Mouse (Mus musculus) heart, embryonic 11.5 days (tissue): ENCODE measurements around the gene Sat2. TPM values are rescaled to one million over a fixed set of nuclear protein-coding genes. Genes with fewer than 3 reads are reported as not detected.
A peak's percentile ranks its signal among the peaks of the same experiment; 100 is the strongest.

Source experiments
- ATAC-seq: fragments of 200-750 bp; cut with Nextera tagmentation; replicated peaks from 2 replicates; pipeline ENCODE4 v1.8.0; 2017; ENCODE audit warnings: moderate library complexity; ENCODE audit not compliant: insufficient number of reproducible peaks, low FRiP score, low TSS enrichment
- H3K27ac ChIP-seq: fragments of 300-500 bp; sonication (generic); 2 replicates; pipeline ENCODE4 v1.5.1; 2014; ENCODE audit warnings: mild to moderate bottlenecking, low read depth, low read length
- H3K27me3 ChIP-seq: fragments of 300-500 bp; sonication (generic); 2 replicates; pipeline ENCODE4 v1.6.1; 2014; ENCODE audit warnings: mild to moderate bottlenecking, low read length, mixed read lengths; ENCODE audit not compliant: control insufficient read depth, insufficient read depth
- H3K36me3 ChIP-seq: fragments of 300-500 bp; sonication (generic); 2 replicates; pipeline ENCODE4 v1.6.1; 2014; ENCODE audit warnings: mild to moderate bottlenecking, low read length, moderate library complexity, mixed read lengths; ENCODE audit not compliant: control insufficient read depth, insufficient read depth
- H3K4me1 ChIP-seq: fragments of 300-500 bp; sonication (generic); 2 replicates; pipeline ENCODE4 v1.6.1; 2014; ENCODE audit warnings: low read length; ENCODE audit not compliant: control insufficient read depth, insufficient read depth
- H3K4me2 ChIP-seq: fragments of 300-500 bp; sonication (generic); 2 replicates; pipeline ENCODE4 v1.6.1; 2014; ENCODE audit warnings: mild to moderate bottlenecking, moderate library complexity
- H3K4me3 ChIP-seq: fragments of 300-500 bp; sonication (generic); 2 replicates; pipeline ENCODE4 v1.5.1; 2014; ENCODE audit warnings: low read depth, low read length
- H3K9ac ChIP-seq: fragments of 300-500 bp; sonication (generic); 2 replicates; pipeline ENCODE4 v1.6.1; 2014; ENCODE audit warnings: mild to moderate bottlenecking, low read depth, low read length, moderate library complexity
- H3K9me3 ChIP-seq: fragments of 300-500 bp; sonication (generic); replicated peaks from 2 replicates; pipeline ENCODE4 v1.6.1; 2016; ENCODE audit warnings: low read length; ENCODE audit not compliant: control insufficient read depth
- WGBS: fragments of 180-500 bp; shearing (Covaris S2); extraction: QIAGEN DNeasy Blood & Tissue Kit; methylation state at CpG from one replicate; pipeline ENCODE4 v1.1.7; 2014; ENCODE audit not compliant: insufficient replicate concordance; 5-methylcytosine and 5-hydroxymethylcytosine counted together
- polyA plus RNA-seq: library from polyadenylated mRNA; unstranded; fragments of >200 nt; fragmentation: Nextera tagmentation; extraction: Ambion mirVana; gene quantifications from 2 replicates; pipeline ENCODE4 v1.2.1, GENCODE M21; 2014

Sat2 gene
- polyA plus RNA-seq, 1 experiment from 2014 or later: 15.2 TPM

DNA sequence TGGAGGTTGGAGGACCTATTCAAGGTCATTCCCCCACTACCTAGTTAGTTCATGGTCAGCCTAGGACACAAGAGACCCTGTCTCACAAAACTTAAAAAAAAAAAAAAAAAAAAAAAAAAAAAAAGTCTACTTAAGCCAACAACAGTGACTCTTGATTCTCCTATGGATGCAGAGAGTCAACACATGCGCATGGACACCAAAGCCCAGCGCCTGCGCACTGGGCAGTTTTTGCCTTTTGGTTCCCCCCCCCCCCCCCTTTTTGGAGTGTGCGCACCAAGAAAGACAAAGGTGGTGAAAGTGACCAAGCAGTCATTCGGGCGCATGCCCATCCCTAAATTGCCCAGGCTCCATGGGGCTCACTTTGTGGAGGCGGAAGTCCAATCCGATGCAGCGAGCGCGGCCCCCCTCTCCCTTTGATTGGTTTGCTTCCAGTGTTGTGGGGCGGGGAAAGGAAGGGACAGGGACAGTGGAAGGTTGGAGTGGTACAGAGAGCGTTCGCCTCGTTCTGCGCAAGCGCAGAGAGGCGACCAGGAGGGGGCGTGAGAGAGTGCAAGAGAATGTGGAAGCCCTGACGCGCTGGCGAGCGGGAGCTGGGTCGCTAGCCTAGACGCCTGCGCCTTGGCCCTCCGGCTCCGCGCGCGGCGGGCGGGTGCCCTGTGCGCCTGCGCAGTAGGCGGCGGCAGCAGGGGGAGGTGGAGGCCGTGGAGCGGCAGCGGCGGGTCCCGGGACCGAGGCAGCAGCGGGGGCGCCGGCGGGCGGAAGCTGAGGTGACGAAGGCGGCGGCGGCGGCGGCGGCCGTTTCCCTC, 10.7 kb downstream of the Sat2 start, which contains the start of gene Fxr2:
TSS of gene Fxr2 (plus strand) at position 707 of the 806 bp plus-strand sequence.
- ATAC-seq: peak; percentile 97
- no peaks in the 10 kb centered on the region for H3K27me3 ChIP-seq
- peak within 1 kb of the TSS; percentile 89 for H3K4me2 ChIP-seq
- peaks cover 20% of the 10 kb centered on the region for H3K4me1 ChIP-seq
- peak within 1 kb of the TSS; percentile 96 for H3K9ac ChIP-seq
- under 1% methylated on average over 43 of the region's 56 CpGs for WGBS
- peak within 1 kb of the TSS; percentile 97 for H3K4me3 ChIP-seq
- peaks cover 3% of the 10 kb centered on the region; the same call in 1 of the 2 replicates for H3K36me3 ChIP-seq
- H3K9me3 ChIP-seq: no peaks in the 10 kb centered on the region
- H3K27ac ChIP-seq: peak within 1 kb of the TSS; percentile 98

DNA sequence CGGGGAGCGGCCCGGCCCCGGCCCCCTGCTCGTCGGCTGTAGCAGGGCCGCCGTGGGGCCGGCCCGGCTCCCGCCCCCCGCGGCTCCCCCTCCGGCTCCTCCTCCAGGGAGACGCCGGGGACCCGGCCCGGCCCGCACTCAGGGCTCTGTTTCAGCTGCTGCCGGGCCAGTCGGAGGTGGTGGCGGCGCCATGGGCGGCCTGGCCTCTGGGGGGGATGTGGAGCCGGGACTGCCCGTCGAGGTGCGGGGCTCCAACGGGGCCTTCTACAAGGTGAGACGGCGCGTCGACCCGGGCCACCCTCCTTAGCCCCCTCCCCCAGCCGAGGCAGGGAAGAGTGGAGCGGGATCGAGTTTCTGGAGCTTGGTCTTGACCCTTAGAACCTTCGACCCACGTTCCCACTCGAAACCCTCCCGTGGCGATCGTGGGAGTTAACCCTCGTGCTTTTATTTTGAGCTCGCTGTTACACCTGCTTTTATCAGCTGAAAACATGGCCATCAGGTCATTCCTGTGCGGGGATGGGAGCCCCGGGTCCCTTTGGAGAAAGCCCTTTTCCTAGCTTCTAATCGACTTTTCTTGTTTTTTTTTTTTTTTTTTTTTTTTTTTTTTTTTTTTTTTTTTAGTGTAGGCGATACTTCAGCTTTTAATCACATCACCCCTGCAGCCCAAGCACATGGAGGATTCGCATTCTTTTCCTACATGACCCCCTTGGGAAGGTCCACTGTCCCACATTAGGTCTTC, 11.5 kb downstream of the Sat2 start:
- Histone ChIP-seq H3K27me3 (no peaks in the 10 kb centered on the region), H3K4me1 (peaks cover 20% of the 10 kb centered on the region), H3K4me2 (peak overlapping the region; percentile 89), H3K36me3 (peaks cover 4% of the 10 kb centered on the region; the same call in 1 of the 2 replicates), H3K27ac (peak overlapping the region; percentile 98), H3K9me3 (no peaks in the 10 kb centered on the region), H3K4me3 (peak overlapping the region; percentile 97), H3K9ac (peak overlapping the region; percentile 96)
- WGBS: under 1% methylated on average over 42 of the region's 50 CpGs
- peak; percentile 62 for ATAC-seq

DNA sequence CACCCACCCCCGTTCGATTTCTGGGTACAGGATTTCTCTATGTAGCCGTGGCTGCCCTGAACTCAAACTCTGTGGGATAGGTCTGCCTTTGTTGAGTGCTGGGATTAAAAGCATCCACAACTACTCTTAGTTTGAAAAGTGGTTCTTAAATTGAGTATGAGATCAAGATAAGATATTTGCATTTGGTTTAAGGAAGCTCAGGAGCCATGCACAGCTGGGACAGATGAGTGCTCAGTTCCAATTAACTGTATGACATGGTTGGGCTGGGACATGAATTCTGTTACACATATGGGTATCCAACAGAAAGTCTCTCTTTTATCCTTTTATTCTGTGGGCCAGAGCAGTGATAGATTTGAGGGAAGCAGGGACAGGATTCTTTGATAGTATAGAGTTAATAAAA, 13.6 kb downstream of the Sat2 start:
- WGBS: 86% methylated on average over 3 of the region's 3 CpGs
- Histone ChIP-seq H3K36me3 (peaks cover 15% of the 10 kb centered on the region), H3K9ac (no peak overlapping the region), H3K27ac (no peak overlapping the region), H3K4me3 (no peak overlapping the region), H3K27me3 (no peaks in the 10 kb centered on the region), H3K9me3 (no peaks in the 10 kb centered on the region), H3K4me1 (peaks cover 20% of the 10 kb centered on the region), H3K4me2 (no peak overlapping the region; the same call in 1 of the 2 replicates)
- no peak for ATAC-seq

DNA sequence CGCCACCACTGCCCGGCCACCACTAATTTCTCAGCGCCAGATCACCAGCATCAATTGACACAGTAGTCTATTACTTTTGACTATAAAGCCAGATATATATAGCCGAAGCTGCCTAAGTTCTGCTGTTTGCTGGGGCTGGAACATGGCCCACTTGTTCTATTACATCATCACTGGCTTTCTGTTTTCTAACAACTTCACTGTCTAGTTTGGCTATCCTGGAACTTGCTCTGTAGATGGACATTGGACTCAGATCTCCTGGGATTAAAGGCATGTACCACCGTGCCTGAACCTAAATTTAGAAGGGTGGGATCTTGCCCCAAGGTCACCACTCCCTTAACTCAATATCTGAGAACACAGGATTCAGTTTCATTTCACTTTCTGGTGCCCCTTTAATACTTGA, 24.0 kb downstream of the Sat2 start:
- no peak overlapping the region for H3K4me2 ChIP-seq
- no peak overlapping the region for H3K4me3 ChIP-seq
- 82% methylated on average over 5 of the region's 5 CpGs for WGBS
- H3K27ac ChIP-seq: no peak overlapping the region
- H3K27me3 ChIP-seq: no peaks in the 10 kb centered on the region
- no peak overlapping the region for H3K9ac ChIP-seq
- H3K36me3 ChIP-seq: peaks cover 64% of the 10 kb centered on the region
- no peak for ATAC-seq
- H3K4me1 ChIP-seq: no peaks in the 10 kb centered on the region
- H3K9me3 ChIP-seq: no peaks in the 10 kb centered on the region

DNA sequence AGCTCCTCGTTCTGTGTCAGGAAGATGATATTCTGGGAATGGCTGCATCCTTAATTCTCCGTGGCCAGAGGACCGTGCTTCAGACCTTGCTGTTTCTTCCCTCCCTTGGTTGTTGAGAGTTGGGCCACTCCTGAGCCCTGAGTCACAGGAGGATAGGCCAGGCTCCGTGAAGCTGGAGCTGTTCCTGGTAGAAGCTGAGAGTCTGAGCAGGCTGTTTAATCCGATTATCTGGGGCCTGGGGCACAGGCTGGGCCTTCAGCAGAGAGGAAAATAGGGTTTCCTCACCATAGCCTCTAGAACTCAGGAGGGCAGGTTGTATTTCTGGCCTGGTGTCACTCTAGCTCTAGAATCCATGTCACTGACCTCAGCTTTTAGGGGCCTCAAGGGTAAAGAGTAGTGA, 31.6 kb downstream of the Sat2 start:
- H3K4me1 ChIP-seq: peaks cover 21% of the 10 kb centered on the region
- no peak overlapping the region for H3K27ac ChIP-seq
- H3K9me3 ChIP-seq: no peaks in the 10 kb centered on the region
- H3K27me3 ChIP-seq: no peaks in the 10 kb centered on the region
- peaks cover 65% of the 10 kb centered on the region for H3K36me3 ChIP-seq
- no peak for ATAC-seq
- H3K9ac ChIP-seq: no peak overlapping the region
- no peak overlapping the region for H3K4me2 ChIP-seq
- WGBS: 66% methylated on average over 5 of the region's 5 CpGs
- H3K4me3 ChIP-seq: no peak overlapping the region

DNA sequence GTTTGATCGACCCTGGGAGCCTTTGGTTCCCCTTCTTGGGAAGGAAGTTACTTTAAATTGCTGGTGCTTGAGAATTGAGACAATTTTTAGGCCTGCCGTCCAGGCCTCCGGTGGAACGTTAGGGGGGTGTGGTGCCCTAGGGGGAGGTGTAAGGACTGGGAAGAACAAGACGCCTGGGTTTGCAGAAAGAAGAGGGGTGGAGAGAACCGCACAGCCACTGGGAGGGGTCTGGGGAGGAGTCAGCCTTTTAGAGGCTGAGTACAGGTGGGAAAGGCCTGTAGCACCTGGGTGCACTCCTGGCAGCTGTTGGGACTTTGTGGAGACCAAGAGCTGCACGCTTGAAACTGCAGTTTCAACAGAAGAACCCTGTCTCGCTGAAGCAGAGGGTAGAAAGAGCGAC, 32.9 kb downstream of the Sat2 start:
- no peak for ATAC-seq

DNA sequence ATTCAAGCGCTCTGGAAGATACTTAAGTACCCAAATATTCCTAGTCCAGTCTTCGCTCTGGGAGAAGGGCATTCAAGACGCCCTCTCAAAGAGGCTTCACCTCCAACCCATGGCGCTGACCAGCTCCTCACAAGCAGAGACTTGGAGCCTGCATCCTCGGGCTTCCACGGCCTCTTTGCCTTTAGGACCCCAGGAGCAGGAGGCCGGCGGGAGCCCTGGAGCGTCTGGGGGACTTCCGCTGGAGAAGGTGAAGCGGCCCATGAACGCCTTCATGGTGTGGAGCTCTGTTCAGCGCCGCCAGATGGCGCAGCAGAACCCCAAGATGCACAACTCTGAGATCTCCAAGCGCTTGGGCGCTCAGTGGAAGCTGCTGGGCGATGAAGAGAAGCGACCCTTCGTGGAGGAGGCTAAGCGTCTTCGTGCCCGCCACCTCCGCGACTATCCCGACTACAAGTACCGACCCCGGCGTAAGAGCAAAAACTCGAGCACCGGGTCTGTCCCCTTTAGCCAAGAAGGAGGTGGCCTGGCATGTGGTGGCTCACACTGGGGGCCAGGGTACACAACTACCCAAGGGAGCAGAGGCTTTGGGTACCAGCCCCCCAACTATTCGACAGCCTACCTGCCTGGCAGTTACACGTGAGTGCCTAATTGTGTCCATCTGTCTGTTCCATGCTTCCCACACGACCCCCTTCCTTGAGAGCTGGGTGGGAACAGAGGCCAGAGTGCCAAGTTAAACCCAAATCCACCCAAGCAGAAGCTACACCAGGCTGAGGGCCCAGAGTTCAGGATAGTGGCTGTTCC, 33.6 kb downstream of the Sat2 start, which contains the start of gene Sox15:
TSS of gene Sox15 (plus strand) at position 51 of the 801 bp plus-strand sequence.
- peak within 1 kb of the TSS; percentile 46; the same call in 1 of the 2 replicates for H3K9ac ChIP-seq
- no peaks in the 10 kb centered on the region for H3K9me3 ChIP-seq
- peak within 1 kb of the TSS; percentile 34 for H3K4me2 ChIP-seq
- H3K27me3 ChIP-seq: no peaks in the 10 kb centered on the region
- H3K36me3 ChIP-seq: peaks cover 48% of the 10 kb centered on the region
- peak within 1 kb of the TSS; percentile 41; the same call in 1 of the 2 replicates for H3K27ac ChIP-seq
- ATAC-seq: peak; percentile 67
- H3K4me1 ChIP-seq: peaks cover 21% of the 10 kb centered on the region
- WGBS: 25% methylated on average over 34 of the region's 34 CpGs
- no peak within 1 kb of the TSS for H3K4me3 ChIP-seq

More for the DNA sequence above, 32.9 kb downstream of the Sat2 start:
- Histone ChIP-seq H3K4me1 (peaks cover 21% of the 10 kb centered on the region), H3K9me3 (no peaks in the 10 kb centered on the region), H3K27ac (peak overlapping the region; percentile 41; the same call in 1 of the 2 replicates), H3K27me3 (no peaks in the 10 kb centered on the region), H3K4me3 (no peak overlapping the region), H3K4me2 (peak overlapping the region; percentile 34; the same call in 1 of the 2 replicates), H3K9ac (no peak overlapping the region), H3K36me3 (peaks cover 55% of the 10 kb centered on the region)
- WGBS: 41% methylated on average over 9 of the region's 9 CpGs

DNA sequence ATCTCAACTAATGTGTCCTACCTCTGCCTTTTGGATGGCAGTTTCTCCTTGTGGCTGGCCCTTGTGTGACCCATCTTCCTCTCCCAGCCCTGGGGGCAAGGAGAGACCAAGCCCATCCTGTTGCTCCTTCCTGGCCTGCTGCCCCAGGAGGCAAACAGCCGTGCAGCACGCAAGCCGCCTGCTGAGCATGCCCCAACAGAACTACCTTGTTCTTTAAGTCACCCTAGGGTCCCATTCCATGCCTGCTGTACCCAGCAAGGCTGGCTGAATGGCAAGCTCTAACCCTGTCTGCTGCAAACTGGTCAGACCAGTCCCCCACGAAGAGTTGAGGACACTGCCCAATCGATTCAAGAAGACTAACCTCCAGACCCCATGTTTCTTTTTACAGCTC, 34.2 kb downstream of the Sat2 start:
- no peak for ATAC-seq
- Histone ChIP-seq H3K4me2 (no peak overlapping the region), H3K4me3 (no peak overlapping the region), H3K36me3 (peaks cover 42% of the 10 kb centered on the region), H3K27me3 (no peaks in the 10 kb centered on the region), H3K4me1 (peaks cover 25% of the 10 kb centered on the region), H3K9me3 (no peaks in the 10 kb centered on the region), H3K27ac (no peak overlapping the region), H3K9ac (no peak overlapping the region)
- WGBS: 74% methylated on average over 5 of the region's 5 CpGs
